Mouse (Mus musculus) kidney, adult 18-20 months (tissue): ENCODE data around the gene Gucy2c.

Source experiments
- DNase-seq: peaks from one replicate; pipeline ENCODE4 v3.0.0; 2021

Gucy2c gene

GRCm38 (mm10) chr6:136781377-136781986, at the start of gene Gucy2c:
Gene Gucy2c (minus strand): TSS chr6:136781765.
- DNase-seq: no peak

- DNase-seq: no peak
Observed at GRCm38 (mm10) chr6:136828681-136829080, 47.1 kb upstream of the Gucy2c start.

GRCm38 (mm10) chr6:136827881-136828561, 46.5 kb upstream of the Gucy2c start, which contains the start of gene Wbp11:
Gene Wbp11 (minus strand): TSS chr6:136828233.
- peak; percentile 96 for DNase-seq

- DNase-seq: no peak
Observed at GRCm38 (mm10) chr6:136827516-136827880, 45.9 kb upstream of the Gucy2c start, which contains the start of gene BC049715. Gene BC049715 (plus strand): TSS chr6:136827626.

- no peak for DNase-seq
Observed at GRCm38 (mm10) chr6:136827116-136827515, 45.6 kb upstream of the Gucy2c start.

GRCm38 (mm10) chr6:136824987-136825386, 43.4 kb upstream of the Gucy2c start:
- DNase-seq: no peak

GRCm38 (mm10) chr6:136821086-136821485, 39.5 kb upstream of the Gucy2c start:
- DNase-seq: no peak

- no peak for DNase-seq
Observed at GRCm38 (mm10) chr6:136820381-136820780, 38.8 kb upstream of the Gucy2c start.

GRCm38 (mm10) chr6:136817549-136817948, 36.0 kb upstream of the Gucy2c start:
- no peak for DNase-seq

- DNase-seq: no peak
Observed at GRCm38 (mm10) chr6:136816826-136817225, 35.3 kb upstream of the Gucy2c start.

- no peak for DNase-seq
Observed at GRCm38 (mm10) chr6:136815381-136815780, 33.8 kb upstream of the Gucy2c start.

GRCm38 (mm10) chr6:136813117-136813516, 31.6 kb upstream of the Gucy2c start:
- no peak for DNase-seq

GRCm38 (mm10) chr6:136811196-136811595, 29.6 kb upstream of the Gucy2c start:
- peak; percentile 46 for DNase-seq

GRCm38 (mm10) chr6:136809673-136810072, 28.1 kb upstream of the Gucy2c start:
- no peak for DNase-seq

- peak; percentile 42 for DNase-seq
Observed at GRCm38 (mm10) chr6:136809077-136809476, 27.5 kb upstream of the Gucy2c start.

- DNase-seq: no peak
Observed at GRCm38 (mm10) chr6:136808631-136809046, 27.1 kb upstream of the Gucy2c start.

GRCm38 (mm10) chr6:136808014-136808417, 26.5 kb upstream of the Gucy2c start, which contains the start of gene H2afj:
Gene H2afj (plus strand): TSS chr6:136808244.
- DNase-seq: peak; percentile 98

GRCm38 (mm10) chr6:136807395-136808013, 25.9 kb upstream of the Gucy2c start:
- DNase-seq: no peak

- DNase-seq: no peak
Observed at GRCm38 (mm10) chr6:136806819-136807218, 25.3 kb upstream of the Gucy2c start.

- DNase-seq: no peak
Observed at GRCm38 (mm10) chr6:136805409-136805775, 23.8 kb upstream of the Gucy2c start.

- DNase-seq: no peak
Observed at GRCm38 (mm10) chr6:136804705-136805408, 23.3 kb upstream of the Gucy2c start.

- DNase-seq: peak; percentile 99
Observed at GRCm38 (mm10) chr6:136803739-136804633, 22.4 kb upstream of the Gucy2c start, which contains the start of gene Hist4h4. Gene Hist4h4 (minus strand): TSS chr6:136804415.
